Mouse (Mus musculus): Measurements from ENCODE around the gene Dnah7a.
"Not testable (repeated sequence)": the region's sequence is repeated elsewhere in the genome, so short reads cannot be mapped to it uniquely, and the experiment has no call there.

Gene Dnah7a

DNA sequence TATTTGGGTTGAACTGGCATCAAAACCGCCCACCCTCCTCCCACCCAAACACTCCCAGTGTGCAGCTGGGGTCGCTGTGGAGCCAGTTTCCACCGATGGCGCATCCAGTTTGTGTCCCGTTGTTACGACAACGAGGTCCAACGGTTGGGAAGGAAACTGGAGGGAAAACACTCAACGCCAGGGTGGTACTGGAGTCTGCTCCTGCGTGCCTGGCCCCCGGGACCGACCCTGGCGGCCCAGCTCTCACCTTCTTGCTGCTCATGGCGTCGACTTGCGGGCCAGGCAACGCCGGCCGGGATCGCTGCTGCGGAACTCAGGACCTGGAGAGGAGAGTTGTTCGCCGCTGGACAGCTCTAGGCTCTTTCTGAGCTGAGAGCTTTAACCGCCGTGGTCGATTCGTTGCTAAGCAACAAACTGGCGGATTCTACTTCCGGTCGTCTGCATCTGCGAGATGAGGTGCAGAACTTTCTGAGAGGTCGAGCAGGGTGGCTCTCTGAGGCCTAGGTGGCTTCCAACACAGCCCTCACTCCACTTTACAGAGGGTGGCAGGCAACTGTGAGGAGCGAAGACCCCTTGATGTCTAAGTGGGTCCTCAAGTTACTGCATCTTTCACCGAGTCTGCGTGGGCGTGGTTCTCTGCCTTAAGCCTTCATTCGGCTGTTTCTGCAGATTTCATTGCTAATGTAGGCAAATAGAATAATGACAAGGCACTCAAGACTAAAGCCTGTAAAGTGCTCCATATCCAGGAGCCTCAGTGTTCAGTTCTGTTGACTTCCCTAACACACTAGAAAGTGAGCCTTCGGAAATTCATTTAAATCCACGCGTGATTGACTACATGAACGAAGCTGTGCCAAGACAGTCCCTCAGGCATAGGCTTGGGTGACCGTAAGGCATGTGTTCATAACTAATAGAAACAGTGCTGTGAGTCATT lies at the start of gene Dnah7a:
TSS of gene Dnah7a (minus strand) at position 354 of the 931 bp plus-strand sequence.
- in situ Hi-C loops (cut with MboI, MseI), result loop anchor here (25.0 kb wide), 1 partner anchor 206 kb away; no protein-coding TSS in a partner anchor

DNA sequence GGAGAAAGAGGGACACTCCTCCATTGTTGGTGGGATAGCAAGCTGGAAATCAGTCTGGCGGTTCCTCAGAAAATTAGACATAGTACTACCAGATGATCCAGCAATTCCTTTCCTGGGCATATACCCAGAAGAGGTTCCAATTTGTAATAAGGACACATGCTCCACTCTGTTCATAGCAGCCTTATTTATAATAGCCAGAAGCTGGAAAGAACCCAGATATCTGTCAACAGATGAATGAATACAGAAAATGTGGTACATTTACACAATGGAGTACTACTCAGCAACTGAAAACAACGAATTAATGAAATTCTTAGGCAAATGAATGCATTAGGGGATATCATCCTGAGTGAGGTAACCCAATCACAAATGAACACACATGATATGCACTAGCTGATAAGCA lies 46.9 kb upstream of the Dnah7a start:
- in situ Hi-C loops (cut with MboI, MseI), result not testable (repeated sequence)

- in situ Hi-C loops (cut with MboI, MseI), result no loop called here
These were observed 44.6 kb upstream of the Dnah7a start for GRCm38 (mm10) chr1:53751144-53751543.

DNA sequence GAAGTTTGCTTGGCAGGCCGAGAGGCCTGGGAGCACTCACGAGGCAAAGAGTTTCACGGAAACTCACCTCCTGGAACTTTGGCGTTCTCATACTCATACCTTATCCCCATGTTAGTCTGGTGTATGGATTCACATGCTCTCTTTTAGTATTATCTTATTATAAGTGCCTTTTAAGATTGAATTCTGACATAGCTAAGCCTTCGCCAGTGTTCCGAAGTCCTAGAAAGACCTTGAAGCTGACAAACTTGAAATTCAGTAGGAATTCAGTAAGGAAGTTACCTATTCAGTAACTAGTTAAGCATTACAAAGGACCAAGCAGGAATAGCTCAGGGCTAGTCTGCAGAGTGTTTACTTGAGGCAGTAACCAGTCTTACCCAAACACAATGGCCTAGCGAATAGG lies 44.1 kb upstream of the Dnah7a start:
- in situ Hi-C loops (cut with MboI, MseI), result not testable (repeated sequence)

DNA sequence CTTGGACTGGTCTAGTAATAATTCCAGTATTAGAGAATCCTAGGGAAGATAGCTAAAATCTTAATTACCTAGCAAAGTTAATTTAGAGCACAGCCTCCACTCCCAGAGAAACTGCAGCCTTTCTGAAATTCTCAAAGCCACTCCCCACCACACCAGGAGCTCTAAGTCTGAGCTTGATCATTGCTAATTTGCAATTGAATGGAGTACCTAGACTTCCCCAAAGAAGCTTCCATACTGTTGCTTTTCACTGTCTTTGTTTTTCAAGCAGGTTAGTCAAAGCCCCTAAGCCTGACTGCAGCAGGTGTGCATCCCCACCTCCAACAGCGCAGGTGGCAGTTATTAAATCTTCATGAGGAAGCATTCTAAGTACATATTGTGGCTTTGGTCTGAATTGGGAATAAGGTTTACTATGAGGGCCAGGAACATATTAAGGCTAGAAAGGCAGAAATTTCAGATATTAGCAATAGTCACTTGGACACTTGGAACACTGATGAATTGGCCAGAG lies 43.3 kb upstream of the Dnah7a start:
- in situ Hi-C loops (cut with MboI, MseI), result not testable (repeated sequence)

- in situ Hi-C loops (cut with MboI, MseI), result no loop called here
These were observed 42.0 kb upstream of the Dnah7a start for GRCm38 (mm10) chr1:53748571-53748970.

DNA sequence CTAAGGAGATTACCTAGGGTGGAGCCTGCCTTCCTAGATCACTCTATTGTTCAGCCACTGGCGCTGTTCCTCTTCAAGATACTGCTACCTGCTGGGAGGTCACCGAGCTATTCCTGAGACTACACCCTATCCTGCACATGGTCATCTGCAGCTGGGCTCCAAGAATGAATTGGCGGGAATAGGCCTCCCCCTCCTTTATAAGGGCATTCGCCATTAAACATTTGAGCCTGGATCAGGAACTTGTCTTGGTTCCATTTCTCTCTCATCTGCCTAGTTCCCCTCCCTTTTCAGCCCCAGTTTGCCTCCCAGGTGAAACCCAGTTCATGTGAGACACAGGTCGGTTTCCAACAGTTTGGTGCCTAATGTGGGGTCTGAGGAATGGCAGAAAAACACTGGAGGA lies 39.4 kb upstream of the Dnah7a start:
- in situ Hi-C loops (cut with MboI, MseI), result no loop called here

DNA sequence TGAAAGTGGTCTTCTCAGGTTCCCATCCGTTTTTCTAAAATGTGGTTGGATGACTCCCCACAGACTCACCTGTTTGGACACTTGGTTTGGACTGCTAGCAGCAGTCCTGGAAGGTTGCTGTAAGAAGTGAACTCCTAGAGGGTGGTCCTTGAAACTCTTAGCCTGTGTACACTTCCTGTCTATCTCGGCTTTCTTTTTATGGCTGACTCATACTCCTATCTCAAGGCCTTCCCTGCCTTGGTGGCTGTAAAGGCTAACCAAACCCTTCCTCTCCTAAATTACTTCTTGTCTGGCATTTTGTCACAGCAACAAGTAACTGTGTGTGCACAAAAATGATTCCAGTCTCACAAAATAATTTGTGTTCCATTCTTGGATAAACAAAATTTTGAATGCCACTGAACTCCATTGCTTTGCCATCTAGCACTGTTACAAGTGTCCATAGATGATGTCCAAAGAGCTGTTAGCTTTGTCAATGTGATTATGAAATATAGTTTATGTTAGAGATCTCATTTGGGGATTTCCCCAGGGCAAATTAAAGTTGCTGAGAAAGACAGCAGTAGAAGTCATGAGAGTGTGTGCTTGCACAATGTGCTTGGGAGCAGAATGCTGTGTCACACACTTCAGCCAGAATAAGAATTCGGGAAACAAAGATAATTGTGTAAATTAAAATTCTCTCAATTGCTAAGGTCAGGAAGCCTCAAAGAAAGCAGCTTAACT lies 35.3 kb upstream of the Dnah7a start:
- in situ Hi-C loops (cut with MboI, MseI), result no loop called here

DNA sequence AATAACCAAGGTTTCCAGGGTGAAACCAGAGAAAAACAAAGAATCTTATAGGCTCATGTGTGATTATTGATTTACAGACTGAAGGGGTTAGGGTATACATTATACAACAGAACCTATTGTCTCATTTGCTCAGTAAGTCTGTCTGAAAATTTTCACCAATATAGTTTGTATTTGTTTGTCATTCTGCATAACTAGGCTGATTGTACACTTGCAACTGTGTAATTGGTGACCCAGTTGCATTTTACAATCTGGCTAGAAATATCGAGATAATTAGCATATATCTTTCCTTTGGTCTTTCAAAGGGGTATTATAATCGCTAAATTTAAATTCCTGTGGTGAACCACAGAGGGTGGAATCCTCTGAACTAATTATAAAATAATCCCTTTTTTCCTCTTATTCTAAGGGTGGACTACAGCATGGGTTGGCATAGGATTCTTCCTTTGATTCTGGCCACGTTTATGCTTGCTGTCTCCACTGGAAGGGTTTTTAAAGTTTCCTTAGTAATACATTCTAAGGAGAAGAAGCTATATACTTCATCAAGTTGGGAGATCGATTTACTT lies 34.3 kb upstream of the Dnah7a start:
- in situ Hi-C loops (cut with MboI, MseI), result no loop called here

DNA sequence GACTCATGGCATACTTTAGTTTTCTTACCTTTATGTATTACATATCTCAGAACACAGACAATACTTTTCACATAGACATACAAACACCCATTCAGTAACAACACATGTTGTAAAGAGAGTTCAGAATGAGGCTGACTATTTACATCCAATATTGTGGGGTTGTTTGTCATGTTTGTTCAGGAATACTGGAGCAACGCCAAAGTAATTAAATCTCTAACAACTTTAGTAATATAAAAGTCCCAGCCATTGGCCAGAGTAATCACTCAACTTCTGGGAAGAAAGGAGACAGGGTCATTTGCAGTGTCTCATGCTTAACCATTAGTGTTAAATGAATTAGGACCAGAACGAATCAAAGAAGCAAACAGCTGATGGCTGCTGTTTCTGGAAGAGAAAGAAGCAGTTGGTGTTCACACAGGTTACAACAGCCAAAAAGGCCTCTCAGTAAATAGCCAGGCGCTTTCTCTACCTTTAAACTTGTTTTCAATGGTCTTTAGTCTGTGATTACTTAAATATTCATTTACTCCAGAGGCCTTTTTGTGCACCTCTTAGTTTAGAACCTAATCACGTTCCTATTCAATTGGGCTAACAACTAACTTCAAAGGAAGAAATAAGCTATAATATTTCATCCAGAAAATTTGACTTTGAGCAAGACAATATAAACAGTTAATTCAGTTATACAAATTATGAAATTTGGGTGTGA lies 33.6 kb upstream of the Dnah7a start:
- in situ Hi-C loops (cut with MboI, MseI), result not testable (repeated sequence)

GRCm38 (mm10) chr1:53736583-53736982 lies 30.0 kb upstream of the Dnah7a start:
- in situ Hi-C loops (cut with MboI, MseI), result loop anchor here (5.0 kb wide), 1 partner anchor 964 kb away; no protein-coding TSS in a partner anchor

- in situ Hi-C loops (cut with MboI, MseI), result no loop called here
These were observed 22.1 kb upstream of the Dnah7a start for GRCm38 (mm10) chr1:53728489-53729225.

- in situ Hi-C loops (cut with MboI, MseI), result no loop called here
These were observed 20.3 kb upstream of the Dnah7a start for GRCm38 (mm10) chr1:53726883-53727282.

DNA sequence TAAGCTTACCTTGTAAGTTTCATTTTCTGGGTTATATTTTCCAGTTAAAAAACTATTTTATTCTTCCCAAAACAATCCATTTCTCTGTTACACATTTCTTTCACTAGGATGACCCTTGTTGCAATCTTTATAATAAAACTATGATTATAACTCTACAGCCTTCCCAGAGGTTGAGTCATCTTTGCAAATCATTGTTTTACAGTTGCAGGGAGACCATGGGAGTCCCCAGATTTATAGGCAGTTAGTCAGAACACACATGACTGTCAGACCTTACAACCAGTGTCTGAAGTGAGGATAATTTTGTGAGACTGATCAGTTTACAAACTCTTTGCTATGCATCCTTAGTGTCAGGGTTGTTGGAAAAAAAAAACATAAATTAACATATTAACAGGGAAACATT lies 14.8 kb upstream of the Dnah7a start:
- in situ Hi-C loops (cut with MboI, MseI), result loop anchor here (25.0 kb wide), 1 partner anchor 191 kb away; no protein-coding TSS in a partner anchor

- in situ Hi-C loops (cut with MboI, MseI), result loop anchor here (25.0 kb wide), 1 partner anchor 192 kb away; no protein-coding TSS in a partner anchor
These were observed 14.2 kb upstream of the Dnah7a start for GRCm38 (mm10) chr1:53720601-53721351.

DNA sequence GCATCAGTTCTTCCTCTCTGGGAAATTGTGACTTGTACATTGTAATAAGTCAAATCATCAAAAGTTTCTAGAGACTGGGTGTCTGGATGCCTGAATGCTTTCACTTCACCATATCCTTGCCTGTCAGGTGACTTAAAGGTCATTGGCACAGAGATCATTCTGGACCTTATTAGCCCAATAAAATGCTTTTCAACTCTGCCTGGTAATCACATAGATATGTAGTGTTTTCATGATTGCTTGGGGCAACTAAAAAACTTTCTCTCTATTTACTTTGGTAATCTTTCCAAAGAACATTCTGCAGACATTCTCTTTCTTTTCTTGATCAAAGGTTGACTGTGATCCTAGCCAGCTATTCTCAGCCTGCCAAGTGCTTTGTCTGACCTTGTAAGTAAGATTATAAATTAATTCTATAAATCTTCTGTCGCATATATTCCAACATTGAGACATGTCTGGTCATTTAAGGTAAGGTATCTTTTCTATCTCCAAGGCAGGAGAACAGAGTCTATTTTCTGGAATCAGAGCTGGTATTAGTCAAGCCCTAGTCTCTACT lies 9.5 kb upstream of the Dnah7a start:
- in situ Hi-C loops (cut with MboI, MseI), result loop anchor here (25.0 kb wide), 1 partner anchor 196 kb away; no protein-coding TSS in a partner anchor

DNA sequence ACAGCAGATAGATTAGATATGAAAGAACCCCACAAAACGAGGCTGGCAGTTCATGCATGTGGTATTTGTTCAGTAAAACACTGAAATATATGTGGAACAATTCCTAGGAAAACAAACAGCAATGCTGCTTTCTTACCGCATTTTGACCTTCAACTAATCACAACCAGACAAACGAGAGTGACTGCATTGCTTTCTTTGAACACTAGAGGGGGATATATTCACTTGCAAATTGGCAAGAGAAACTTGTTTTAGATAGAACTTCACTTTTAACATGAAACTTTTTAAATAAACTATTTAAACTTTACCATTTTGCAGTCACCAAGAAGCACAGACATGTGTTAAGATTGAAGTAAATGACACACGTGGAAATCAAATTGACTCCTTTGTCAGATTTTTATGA lies 8.9 kb upstream of the Dnah7a start:
- in situ Hi-C loops (cut with MboI, MseI), result loop anchor here (25.0 kb wide), 1 partner anchor 197 kb away; no protein-coding TSS in a partner anchor

GRCm38 (mm10) chr1:53713383-53713782 lies 6.8 kb upstream of the Dnah7a start:
- in situ Hi-C loops (cut with MboI, MseI), result loop anchor here (25.0 kb wide), 1 partner anchor 199 kb away; no protein-coding TSS in a partner anchor

DNA sequence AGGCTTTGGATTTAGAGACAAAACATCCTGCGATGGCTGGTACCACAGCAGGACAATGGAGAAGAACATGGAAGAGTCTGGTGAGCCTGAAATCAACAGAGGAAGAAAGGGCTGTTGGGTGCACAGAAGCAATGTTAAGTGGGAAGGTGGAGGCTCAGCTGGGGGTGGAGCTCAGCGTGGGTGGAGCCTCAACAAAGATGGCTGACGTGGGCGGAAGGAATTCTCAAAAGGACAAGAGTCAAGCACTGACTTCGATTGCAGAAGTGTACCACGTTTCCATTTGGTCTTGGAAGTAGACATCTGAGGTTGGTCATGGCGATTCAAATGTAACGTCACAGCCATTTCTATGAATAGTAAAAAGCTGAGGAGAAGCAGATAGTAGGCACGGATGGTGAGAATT lies 4.5 kb upstream of the Dnah7a start:
- in situ Hi-C loops (cut with MboI, MseI), result loop anchor here (25.0 kb wide), 1 partner anchor 201 kb away; no protein-coding TSS in a partner anchor

Data from regulatory T cell (primary cell).